Mouse (Mus musculus): ENCODE measurements around the gene Slc35a1.

- TF ChIP-seq CTCF (conservative IDR thresholded peaks at IDR 0.05 in 1 of 2, IDR thresholded peaks at IDR 0.05 in 1 of 2; ENCODE audit: low read depth in 2 of 2, low read length in 2 of 2) (no peak), NRF1 (IDR thresholded peaks at IDR 0.05; ENCODE audit: low read depth, low read length) (no peak), IRF4 (IDR thresholded peaks at IDR 0.05; ENCODE audit: low read depth, low read length) (no peak)
Observed at GRCm38 (mm10) chr4:34661514-34661913, 25.7 kb downstream of the Slc35a1 start.
